Mouse (Mus musculus): ENCODE results near the gene Clock. TPM values are rescaled to one million over a fixed set of nuclear protein-coding genes. Genes with fewer than 3 reads are reported as not detected.

The Clock gene
- polyA plus RNA-seq, 1 experiment: 0.08 TPM

- no peak for TF ChIP-seq FLI1 (IDR thresholded peaks at IDR 0.05; ENCODE audit: low read length)
- no peak for TF ChIP-seq GATA1 (IDR thresholded peaks at IDR 0.05; ENCODE audit: borderline replicate concordance, low read length)
- Histone ChIP-seq H3K9me3 (no peaks in the 10 kb centered on the region), H3K36me3 (replicated peaks; ENCODE audit: low read length) (peaks cover 4% of the 10 kb centered on the region)
These were observed 17.5 kb downstream of the Clock start for GRCm38 (mm10) chr5:76287062-76287461.

GRCm38 (mm10) chr5:76285699-76286098, 18.9 kb downstream of the Clock start:
- Histone ChIP-seq H3K9me3 (no peaks in the 10 kb centered on the region), H3K4me3 (replicated peaks) (no peak overlapping the region), H3K4me1 (peaks cover 37% of the 10 kb centered on the region), H3K27me3 (replicated peaks) (no peaks in the 10 kb centered on the region), H3K36me3 (replicated peaks; ENCODE audit: low read length) (peaks cover 4% of the 10 kb centered on the region)
- no peak for TF ChIP-seq GATA1 (IDR thresholded peaks at IDR 0.05; ENCODE audit: borderline replicate concordance, low read length)
- no peak for TF ChIP-seq FLI1 (IDR thresholded peaks at IDR 0.05; ENCODE audit: low read length)

More at GRCm38 (mm10) chr5:76287062-76287461, 17.5 kb downstream of the Clock start:
- Histone ChIP-seq H3K4me1 (peaks cover 32% of the 10 kb centered on the region), H3K27me3 (replicated peaks) (no peaks in the 10 kb centered on the region), H3K4me3 (replicated peaks) (no peak overlapping the region)

GRCm38 (mm10) chr5:76283890-76284289, 20.7 kb downstream of the Clock start:
- Histone ChIP-seq H3K27me3 (replicated peaks) (no peaks in the 10 kb centered on the region), H3K9me3 (no peaks in the 10 kb centered on the region), H3K4me1 (peaks cover 32% of the 10 kb centered on the region), H3K36me3 (replicated peaks; ENCODE audit: low read length) (peaks cover 2% of the 10 kb centered on the region), H3K4me3 (replicated peaks) (no peak overlapping the region)
- TF ChIP-seq FLI1 (IDR thresholded peaks at IDR 0.05; ENCODE audit: low read length): no peak
- no peak for TF ChIP-seq GATA1 (IDR thresholded peaks at IDR 0.05; ENCODE audit: borderline replicate concordance, low read length)

GRCm38 (mm10) chr5:76274977-76275376, 29.6 kb downstream of the Clock start:
- no peak for TF ChIP-seq GATA1 (IDR thresholded peaks at IDR 0.05; ENCODE audit: borderline replicate concordance, low read length)
- no peak for TF ChIP-seq FLI1 (IDR thresholded peaks at IDR 0.05; ENCODE audit: low read length)
- H3K9me3 ChIP-seq: no peaks in the 10 kb centered on the region

GRCm38 (mm10) chr5:76250948-76251347, 53.6 kb downstream of the Clock start:
- Histone ChIP-seq H3K27me3 (replicated peaks) (no peaks in the 10 kb centered on the region), H3K4me1 (peaks cover 11% of the 10 kb centered on the region), H3K4me3 (replicated peaks) (no peak overlapping the region), H3K36me3 (replicated peaks; ENCODE audit: low read length) (peaks cover 9% of the 10 kb centered on the region), H3K9me3 (no peaks in the 10 kb centered on the region)
- no peak for TF ChIP-seq FLI1 (IDR thresholded peaks at IDR 0.05; ENCODE audit: low read length)
- TF ChIP-seq GATA1 (IDR thresholded peaks at IDR 0.05; ENCODE audit: borderline replicate concordance, low read length): no peak

More at GRCm38 (mm10) chr5:76274977-76275376, 29.6 kb downstream of the Clock start:
- peaks cover 13% of the 10 kb centered on the region for H3K4me1 ChIP-seq
- no peak overlapping the region for H3K4me3 ChIP-seq (replicated peaks)
- H3K27me3 ChIP-seq (replicated peaks): no peaks in the 10 kb centered on the region
- peaks cover 10% of the 10 kb centered on the region for H3K36me3 ChIP-seq (replicated peaks; ENCODE audit: low read length)

GRCm38 (mm10) chr5:76246539-76246938, 58.1 kb downstream of the Clock start:
- Histone ChIP-seq H3K36me3 (replicated peaks; ENCODE audit: low read length) (peaks cover 13% of the 10 kb centered on the region), H3K4me3 (replicated peaks) (no peak overlapping the region), H3K9me3 (no peaks in the 10 kb centered on the region), H3K27me3 (replicated peaks) (no peaks in the 10 kb centered on the region), H3K4me1 (peaks cover 8% of the 10 kb centered on the region)
- TF ChIP-seq FLI1 (IDR thresholded peaks at IDR 0.05; ENCODE audit: low read length): no peak
- TF ChIP-seq GATA1 (IDR thresholded peaks at IDR 0.05; ENCODE audit: borderline replicate concordance, low read length): no peak

- Histone ChIP-seq H3K27me3 (replicated peaks) (no peaks in the 10 kb centered on the region), H3K4me3 (replicated peaks) (no peak overlapping the region), H3K9me3 (no peaks in the 10 kb centered on the region), H3K36me3 (replicated peaks; ENCODE audit: low read length) (peaks cover 16% of the 10 kb centered on the region), H3K4me1 (peaks cover 8% of the 10 kb centered on the region)
- no peak for TF ChIP-seq GATA1 (IDR thresholded peaks at IDR 0.05; ENCODE audit: borderline replicate concordance, low read length)
- TF ChIP-seq FLI1 (IDR thresholded peaks at IDR 0.05; ENCODE audit: low read length): no peak
These were observed 59.2 kb downstream of the Clock start for GRCm38 (mm10) chr5:76245419-76245818.

GRCm38 (mm10) chr5:76244430-76244829, 60.2 kb downstream of the Clock start:
- no peaks in the 10 kb centered on the region for H3K27me3 ChIP-seq (replicated peaks)
- H3K9me3 ChIP-seq: no peaks in the 10 kb centered on the region
- H3K4me1 ChIP-seq: peaks cover 1% of the 10 kb centered on the region; the same call in 1 of the 2 replicates
- H3K36me3 ChIP-seq (replicated peaks; ENCODE audit: low read length): peaks cover 25% of the 10 kb centered on the region
- no peak for TF ChIP-seq FLI1 (IDR thresholded peaks at IDR 0.05; ENCODE audit: low read length)
- TF ChIP-seq GATA1 (IDR thresholded peaks at IDR 0.05; ENCODE audit: borderline replicate concordance, low read length): no peak
- H3K4me3 ChIP-seq (replicated peaks): no peak overlapping the region

GRCm38 (mm10) chr5:76243929-76244328, 60.7 kb downstream of the Clock start:
- H3K36me3 ChIP-seq (replicated peaks; ENCODE audit: low read length): peaks cover 30% of the 10 kb centered on the region
- H3K4me1 ChIP-seq: no peaks in the 10 kb centered on the region
- no peaks in the 10 kb centered on the region for H3K9me3 ChIP-seq
- H3K27me3 ChIP-seq (replicated peaks): no peaks in the 10 kb centered on the region
- no peak overlapping the region for H3K4me3 ChIP-seq (replicated peaks)
- TF ChIP-seq GATA1 (IDR thresholded peaks at IDR 0.05; ENCODE audit: borderline replicate concordance, low read length) (no peak), FLI1 (IDR thresholded peaks at IDR 0.05; ENCODE audit: low read length) (no peak)

- Histone ChIP-seq H3K9me3 (no peaks in the 10 kb centered on the region), H3K4me3 (replicated peaks) (no peak overlapping the region), H3K36me3 (replicated peaks; ENCODE audit: low read length) (peaks cover 34% of the 10 kb centered on the region), H3K27me3 (replicated peaks) (no peaks in the 10 kb centered on the region), H3K4me1 (no peaks in the 10 kb centered on the region)
- TF ChIP-seq FLI1 (IDR thresholded peaks at IDR 0.05; ENCODE audit: low read length): no peak
- TF ChIP-seq GATA1 (IDR thresholded peaks at IDR 0.05; ENCODE audit: borderline replicate concordance, low read length): no peak
These were observed 61.3 kb downstream of the Clock start for GRCm38 (mm10) chr5:76243274-76243673.
